Mouse (Mus musculus) T-cell, adult 2 months (primary cell): ENCODE data around the gene Hmx1.

ENCODE experiments used
- DNase-seq: peaks from one replicate; pipeline ENCODE4 v3.0.0; 2022; ENCODE audit warnings: low spot score

Hmx1 gene

GRCm38 (mm10) chr5:35398310-35398910 is 9.5 kb downstream of the Hmx1 start:
- no peak for DNase-seq

GRCm38 (mm10) chr5:35399061-35399460 is 10.2 kb downstream of the Hmx1 start:
- DNase-seq, result no peak

- DNase-seq, result no peak
Measured at GRCm38 (mm10) chr5:35399704-35400320, 10.9 kb downstream of the Hmx1 start.

GRCm38 (mm10) chr5:35401240-35401639 is 12.3 kb downstream of the Hmx1 start:
- DNase-seq, result no peak

- DNase-seq, result no peak
Measured at GRCm38 (mm10) chr5:35407411-35407930, 18.6 kb downstream of the Hmx1 start.

- DNase-seq, result no peak
Measured at GRCm38 (mm10) chr5:35411028-35411427, 22.1 kb downstream of the Hmx1 start.

- no peak for DNase-seq
Measured at GRCm38 (mm10) chr5:35412833-35413232, 23.9 kb downstream of the Hmx1 start.

GRCm38 (mm10) chr5:35417707-35418106 is 28.8 kb downstream of the Hmx1 start:
- no peak for DNase-seq

- DNase-seq, result no peak
Measured at GRCm38 (mm10) chr5:35421622-35422021, 32.7 kb downstream of the Hmx1 start.

- DNase-seq, result no peak
Measured at GRCm38 (mm10) chr5:35425218-35425617, 36.3 kb downstream of the Hmx1 start.

GRCm38 (mm10) chr5:35427901-35428300 is 39.0 kb downstream of the Hmx1 start:
- DNase-seq, result no peak

- DNase-seq, result no peak
Measured at GRCm38 (mm10) chr5:35428421-35428820, 39.5 kb downstream of the Hmx1 start.

GRCm38 (mm10) chr5:35432098-35432497 is 43.2 kb downstream of the Hmx1 start:
- DNase-seq, result no peak

GRCm38 (mm10) chr5:35434038-35434437 is 45.1 kb downstream of the Hmx1 start:
- DNase-seq, result no peak

GRCm38 (mm10) chr5:35434703-35435102 is 45.8 kb downstream of the Hmx1 start:
- no peak for DNase-seq

- no peak for DNase-seq
Measured at GRCm38 (mm10) chr5:35438805-35439204, 49.9 kb downstream of the Hmx1 start.

- DNase-seq, result no peak
Measured at GRCm38 (mm10) chr5:35440459-35440858, 51.6 kb downstream of the Hmx1 start.

GRCm38 (mm10) chr5:35441411-35441810 is 52.5 kb downstream of the Hmx1 start:
- DNase-seq, result no peak

- DNase-seq, result no peak
Measured at GRCm38 (mm10) chr5:35444731-35445130, 55.8 kb downstream of the Hmx1 start.

GRCm38 (mm10) chr5:35447656-35448443 is 58.9 kb downstream of the Hmx1 start:
- no peak for DNase-seq
